Mouse (Mus musculus) embryonic facial prominence, embryonic 11.5 days (tissue): ENCODE data around the gene Samd8. TPM values are rescaled to one million over a fixed set of nuclear protein-coding genes. Genes with fewer than 3 reads are reported as not detected.

Experiments used
- ATAC-seq: fragments of 200-750 bp; cut with Nextera tagmentation; replicated peaks from 2 replicates; pipeline ENCODE4 v1.8.0; 2017; ENCODE audit warnings: low read depth; ENCODE audit not compliant: insufficient number of reproducible peaks, low FRiP score, low TSS enrichment
- DNase-seq: peaks from one replicate; pipeline ENCODE4 v3.0.0-alpha.2; 2015; ENCODE audit warnings: low spot score
- H3K27ac ChIP-seq: fragments of 300-500 bp; sonication (generic); replicated peaks from 2 replicates; pipeline ENCODE4 v1.5.1; 2014; ENCODE audit warnings: mild to moderate bottlenecking, low read depth, low read length, control low read depth
- H3K27me3 ChIP-seq: fragments of 300-500 bp; sonication (generic); 2 replicates; pipeline ENCODE4 v1.6.1; 2014; ENCODE audit warnings: mild to moderate bottlenecking, low read length, moderate library complexity, mixed read lengths; ENCODE audit not compliant: control insufficient read depth, insufficient read depth
- H3K36me3 ChIP-seq: fragments of 300-500 bp; sonication (generic); replicated peaks from 2 replicates; pipeline ENCODE4 v1.6.1; 2014; ENCODE audit warnings: low read depth, mild to moderate bottlenecking, low read length, moderate library complexity, mixed read lengths; ENCODE audit not compliant: control insufficient read depth, insufficient read depth
- H3K4me1 ChIP-seq: fragments of 300-500 bp; sonication (generic); 2 replicates; pipeline ENCODE4 v1.6.1; 2014; ENCODE audit warnings: low read length, mixed read lengths; ENCODE audit not compliant: control insufficient read depth, insufficient read depth
- H3K4me2 ChIP-seq: fragments of 300-500 bp; sonication (generic); 2 replicates; pipeline ENCODE4 v1.6.1; 2014; ENCODE audit warnings: low read depth, mild to moderate bottlenecking, control low read depth, low read length, moderate library complexity
- H3K4me3 ChIP-seq: fragments of 300-500 bp; sonication (generic); 2 replicates; pipeline ENCODE4 v1.5.1; 2014; ENCODE audit warnings: low read depth, low read length, control low read depth
- H3K9ac ChIP-seq: fragments of 300-500 bp; sonication (generic); replicated peaks from 2 replicates; pipeline ENCODE4 v1.6.1; 2014; ENCODE audit warnings: mild to moderate bottlenecking, control low read depth, low read length
- H3K9me3 ChIP-seq: fragments of 300-500 bp; sonication (generic); replicated peaks from 2 replicates; pipeline ENCODE4 v1.6.1; 2016; ENCODE audit warnings: mild to moderate bottlenecking, low read length, inconsistent platforms, mixed read lengths; ENCODE audit not compliant: control insufficient read depth
- WGBS: fragments of 180-500 bp; shearing (Covaris S2); extraction: QIAGEN DNeasy Blood & Tissue Kit; methylation state at CpG from one replicate; pipeline ENCODE4 v1.1.7; 2014; 5-methylcytosine and 5-hydroxymethylcytosine counted together
- polyA plus RNA-seq: library from polyadenylated mRNA; unstranded; fragments of >200 nt; fragmentation: Nextera tagmentation; extraction: Ambion mirVana; gene quantifications from 2 replicates; pipeline ENCODE4 v1.2.1, GENCODE M21; 2014

The Samd8 gene
- polyA plus RNA-seq, 1 experiment from 2014 or later: 11.9 TPM

DNA sequence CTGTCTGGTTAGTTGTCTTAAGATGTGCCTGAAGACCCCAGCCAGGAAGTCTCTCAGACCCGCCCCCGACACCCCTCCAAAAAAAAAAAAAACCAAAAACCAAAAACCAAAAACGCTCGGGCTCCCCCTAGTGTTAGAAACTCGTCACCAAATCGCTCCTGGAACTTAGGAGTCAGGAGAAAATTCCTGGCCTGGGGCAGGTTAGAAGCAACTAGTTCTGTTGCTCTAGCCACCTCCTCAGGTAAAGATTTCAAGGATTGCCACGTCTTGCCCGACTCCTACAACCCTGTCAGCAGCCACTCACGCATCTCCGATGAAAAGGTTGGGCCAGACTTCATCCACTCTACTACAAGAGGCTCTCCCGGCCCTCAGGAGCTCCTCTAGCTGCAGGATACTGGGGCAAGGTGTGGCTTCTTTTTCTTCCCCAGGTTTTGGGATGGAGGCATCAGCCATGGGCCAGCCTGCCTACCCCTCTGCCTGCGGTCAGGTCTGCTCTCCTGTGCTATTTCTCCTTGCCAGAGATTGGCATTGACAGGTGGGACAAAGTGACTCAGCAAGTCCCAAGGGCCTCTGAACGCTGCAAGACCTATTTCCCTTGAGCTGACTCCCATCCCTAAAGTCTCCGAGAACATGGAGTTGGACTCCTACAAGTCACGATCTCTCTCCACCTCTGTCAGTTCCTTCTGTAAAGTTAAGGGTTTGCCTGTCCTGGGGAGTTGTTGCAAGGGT is 2.0 kb upstream of the Samd8 start:
- no peak overlapping the region for H3K4me3 ChIP-seq
- H3K9me3 ChIP-seq: no peaks in the 10 kb centered on the region
- no peak overlapping the region for H3K27ac ChIP-seq
- no peaks in the 10 kb centered on the region for H3K4me1 ChIP-seq
- 37% methylated on average over 15 of the region's 15 CpGs for WGBS
- ATAC-seq (no peak), DNase-seq (peak; percentile 76)
- no peak overlapping the region for H3K9ac ChIP-seq
- no peaks in the 10 kb centered on the region for H3K36me3 ChIP-seq
- H3K27me3 ChIP-seq: no peaks in the 10 kb centered on the region
- no peak overlapping the region for H3K4me2 ChIP-seq

DNA sequence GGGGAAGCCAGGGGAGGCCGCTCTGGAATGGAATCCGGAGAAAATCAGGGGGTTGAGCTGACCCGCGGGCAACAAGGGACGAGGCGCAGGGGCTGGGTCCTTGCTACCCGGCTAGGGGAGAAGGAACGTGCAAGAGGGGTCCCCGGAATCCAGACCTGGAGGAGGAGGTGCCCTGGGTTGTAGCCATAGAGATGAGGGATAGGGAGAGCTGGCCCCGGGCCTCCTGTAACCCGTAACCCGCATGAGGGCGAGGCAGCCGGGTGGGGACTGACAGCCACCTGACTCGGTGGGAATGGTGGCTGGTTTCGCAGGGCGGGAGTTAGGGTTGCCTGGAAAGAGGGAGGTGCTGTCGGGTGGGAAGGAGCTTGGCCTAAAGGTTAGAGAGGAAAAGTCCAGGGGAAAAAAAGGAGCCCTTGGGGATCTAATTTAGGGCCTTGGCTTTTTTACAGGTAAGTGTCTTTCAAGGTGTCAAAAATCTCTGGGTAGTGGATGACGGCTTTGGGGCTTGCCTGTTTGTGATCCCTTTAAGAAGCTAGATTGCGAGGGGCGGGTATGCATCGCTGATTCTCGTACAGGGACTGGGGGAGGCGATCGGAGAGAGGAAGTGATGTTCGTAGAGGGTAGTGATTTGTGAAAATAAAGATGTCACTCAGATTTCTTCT is 681 bp downstream of the Samd8 start, which contains the start of gene Dusp13:
Gene Dusp13, minus strand, starts transcription at position 301 of the 662 bp plus-strand sequence.
- H3K27me3 ChIP-seq: no peaks in the 10 kb centered on the region
- no peaks in the 10 kb centered on the region for H3K9me3 ChIP-seq
- H3K4me1 ChIP-seq: no peaks in the 10 kb centered on the region
- DNase-seq (peak; percentile 60), ATAC-seq (peak; percentile 72)
- H3K9ac ChIP-seq: peak within 1 kb of the TSS; percentile 68
- peak within 1 kb of the TSS; percentile 78 for H3K4me3 ChIP-seq
- H3K36me3 ChIP-seq: no peaks in the 10 kb centered on the region
- WGBS: under 1% methylated on average over 26 of the region's 26 CpGs
- H3K27ac ChIP-seq: peak within 1 kb of the TSS; percentile 63
- peak within 1 kb of the TSS; percentile 83 for H3K4me2 ChIP-seq

DNA sequence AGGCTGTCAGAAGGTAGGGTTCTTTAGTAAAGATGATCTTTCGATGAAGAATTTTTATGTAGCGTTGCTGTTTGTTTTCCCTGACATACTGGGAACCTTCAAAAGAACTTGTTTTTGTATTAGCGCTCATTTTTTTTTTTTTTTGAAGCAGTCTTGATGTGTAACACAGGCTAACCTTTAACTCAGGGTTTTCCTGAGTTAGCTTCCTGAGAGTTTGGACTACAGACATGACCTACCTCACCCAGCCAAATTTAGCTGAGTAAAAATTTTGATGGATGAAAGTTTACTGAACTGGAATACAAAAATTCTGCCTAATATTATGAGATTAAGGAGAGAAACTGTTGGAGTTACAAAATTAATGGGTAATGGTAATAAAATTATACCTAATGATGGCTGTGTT is 2.1 kb downstream of the Samd8 start:
- Histone ChIP-seq H3K4me1 (no peaks in the 10 kb centered on the region), H3K4me2 (no peak overlapping the region), H3K9me3 (no peaks in the 10 kb centered on the region), H3K27ac (no peak overlapping the region), H3K36me3 (no peaks in the 10 kb centered on the region), H3K27me3 (no peaks in the 10 kb centered on the region), H3K4me3 (no peak overlapping the region), H3K9ac (no peak overlapping the region)
- no peak for DNase-seq
- 91% methylated on average over 3 of the region's 3 CpGs for WGBS
- ATAC-seq: no peak

DNA sequence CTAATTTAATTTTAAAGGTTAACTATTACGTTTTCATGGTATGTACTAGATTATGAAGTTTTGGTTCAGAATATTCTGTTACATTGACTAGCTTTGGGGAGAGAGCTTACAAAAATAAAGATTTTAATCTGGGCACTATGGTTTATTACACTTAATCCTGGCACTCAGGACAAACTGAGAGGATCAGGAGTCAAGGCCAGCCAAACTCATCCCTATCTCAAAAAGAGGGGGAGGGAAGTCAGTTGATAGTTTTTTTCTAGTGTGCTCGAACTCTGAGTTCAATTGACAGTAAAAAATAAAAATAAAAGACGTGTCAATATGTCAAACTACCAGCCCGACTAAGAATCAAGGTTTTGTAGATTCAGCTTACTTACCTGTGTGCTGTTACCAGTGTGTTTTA is 3.0 kb downstream of the Samd8 start:
- Histone ChIP-seq H3K9ac (no peak overlapping the region), H3K4me1 (no peaks in the 10 kb centered on the region), H3K36me3 (no peaks in the 10 kb centered on the region), H3K27me3 (no peaks in the 10 kb centered on the region), H3K4me2 (no peak overlapping the region), H3K27ac (no peak overlapping the region), H3K9me3 (no peaks in the 10 kb centered on the region), H3K4me3 (no peak overlapping the region)
- ATAC-seq (no peak), DNase-seq (no peak)
- 86% methylated on average over 4 of the region's 4 CpGs for WGBS

DNA sequence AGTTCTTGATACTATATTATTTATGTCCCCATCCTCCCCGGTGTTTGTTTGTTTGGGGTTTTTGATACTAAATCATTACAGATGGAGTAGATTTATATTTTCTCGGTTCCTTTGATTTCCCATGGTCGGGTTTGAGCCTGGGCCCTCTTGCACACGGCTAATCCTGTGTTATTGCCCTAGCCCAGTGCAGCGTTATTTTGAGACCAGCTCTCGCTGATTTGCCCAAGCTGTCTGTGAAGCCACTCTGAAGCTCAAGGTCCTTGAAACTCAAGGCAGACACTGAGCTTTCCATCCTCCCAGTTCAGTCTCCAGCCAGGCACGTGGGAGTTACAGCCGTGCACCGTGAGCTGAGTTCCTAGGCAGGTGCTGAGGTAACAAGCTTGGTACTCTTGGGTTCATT is 11.2 kb downstream of the Samd8 start:
- H3K27me3 ChIP-seq: no peaks in the 10 kb centered on the region
- ATAC-seq: no peak
- no peak overlapping the region for H3K27ac ChIP-seq
- no peak overlapping the region for H3K9ac ChIP-seq
- WGBS: 82% methylated on average over 9 of the region's 9 CpGs
- no peaks in the 10 kb centered on the region for H3K36me3 ChIP-seq
- no peaks in the 10 kb centered on the region for H3K4me1 ChIP-seq
- no peak overlapping the region for H3K4me2 ChIP-seq
- H3K4me3 ChIP-seq: no peak overlapping the region
- H3K9me3 ChIP-seq: no peaks in the 10 kb centered on the region
- DNase-seq: no peak

DNA sequence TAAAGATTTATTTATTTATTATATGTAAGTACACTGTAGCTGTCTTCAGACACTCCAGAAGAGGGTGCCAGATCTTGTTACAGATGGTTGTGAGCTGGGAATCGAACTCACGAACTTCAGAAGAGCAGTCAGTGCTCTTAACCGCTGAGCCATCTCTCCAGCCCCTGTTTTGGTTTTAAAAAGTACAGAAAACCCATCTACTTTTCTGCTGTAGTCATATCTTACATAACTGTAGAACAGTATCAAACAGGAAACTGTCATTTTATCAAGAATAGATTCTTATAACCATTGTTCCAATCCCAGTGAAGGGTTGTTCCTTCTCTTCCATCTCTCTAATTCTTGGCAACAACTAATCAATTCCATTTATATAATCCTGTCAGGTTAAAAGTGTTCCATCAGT is 13.4 kb downstream of the Samd8 start:
- no peak overlapping the region for H3K4me2 ChIP-seq
- H3K27me3 ChIP-seq: no peaks in the 10 kb centered on the region
- ATAC-seq: no peak
- no peaks in the 10 kb centered on the region for H3K4me1 ChIP-seq
- H3K27ac ChIP-seq: no peak overlapping the region
- H3K9me3 ChIP-seq: no peaks in the 10 kb centered on the region
- H3K4me3 ChIP-seq: no peak overlapping the region
- H3K9ac ChIP-seq: no peak overlapping the region
- DNase-seq: no peak
- H3K36me3 ChIP-seq: no peaks in the 10 kb centered on the region
- WGBS: 85% methylated on average over 3 of the region's 3 CpGs

DNA sequence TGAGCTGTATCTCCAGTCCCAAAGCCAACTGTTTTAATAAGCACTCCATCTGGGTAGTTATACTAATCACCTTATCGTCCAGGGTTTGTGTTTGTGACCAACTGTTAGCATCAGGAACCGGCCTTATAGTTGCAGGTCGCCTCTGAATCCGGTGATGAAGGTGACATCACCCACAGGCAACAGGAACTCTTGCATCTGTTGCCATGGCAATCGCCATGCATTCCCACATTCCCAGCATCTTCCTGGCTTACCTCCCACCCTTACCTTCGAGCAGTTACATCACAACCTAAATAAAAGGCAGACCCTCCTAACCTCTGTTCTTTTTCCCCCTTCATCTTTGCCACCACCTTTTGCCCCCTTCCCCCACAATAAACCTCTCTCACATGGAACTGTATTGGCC is 14.3 kb downstream of the Samd8 start:
- no peak for DNase-seq
- ATAC-seq: no peak
- Histone ChIP-seq H3K4me2 (no peak overlapping the region), H3K9ac (no peak overlapping the region), H3K36me3 (no peaks in the 10 kb centered on the region), H3K4me3 (no peak overlapping the region), H3K9me3 (no peaks in the 10 kb centered on the region), H3K4me1 (no peaks in the 10 kb centered on the region), H3K27ac (no peak overlapping the region), H3K27me3 (no peaks in the 10 kb centered on the region)
- WGBS: 89% methylated on average over 6 of the region's 6 CpGs

DNA sequence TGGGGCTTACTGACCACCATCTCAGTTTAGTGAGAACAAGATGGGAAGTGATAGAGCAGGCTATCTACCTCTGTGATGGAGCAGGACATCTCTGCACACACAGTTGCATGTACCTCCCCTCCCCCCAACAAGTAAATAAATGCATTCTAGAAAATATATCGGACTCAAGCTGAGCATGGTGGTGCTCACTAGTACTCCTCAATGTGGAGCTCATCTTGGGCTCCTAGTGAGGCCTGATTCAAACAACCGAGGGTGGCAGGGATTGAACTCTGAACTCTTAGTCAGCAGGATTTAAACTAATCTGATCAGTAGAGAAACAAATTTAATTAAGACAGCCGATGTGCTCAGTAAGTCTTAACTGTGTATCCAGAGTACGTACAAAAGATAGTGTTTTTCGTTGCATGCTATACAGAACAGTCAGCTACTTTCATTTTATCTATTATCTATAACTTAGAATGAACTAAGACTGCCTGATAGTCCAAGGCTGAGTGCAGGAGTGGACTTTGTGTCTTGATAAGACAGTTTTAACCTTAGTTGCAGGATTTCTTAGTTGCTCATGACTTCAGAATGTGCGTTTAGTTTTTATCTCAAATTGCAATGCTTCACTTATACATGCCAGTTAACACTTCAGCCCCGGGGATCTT is 15.5 kb downstream of the Samd8 start:
- Histone ChIP-seq H3K9me3 (no peaks in the 10 kb centered on the region), H3K27ac (no peak overlapping the region), H3K36me3 (no peaks in the 10 kb centered on the region), H3K4me3 (no peak overlapping the region), H3K4me1 (no peaks in the 10 kb centered on the region), H3K4me2 (no peak overlapping the region), H3K27me3 (no peaks in the 10 kb centered on the region), H3K9ac (no peak overlapping the region)
- ATAC-seq (no peak), DNase-seq (no peak)
- 83% methylated on average over 7 of the region's 7 CpGs for WGBS
